Mouse (Mus musculus): ENCODE results near the gene Caskin1. TPM values are rescaled to one million over a fixed set of nuclear protein-coding genes. Genes with fewer than 3 reads are reported as not detected.

Caskin1 gene
- total RNA-seq, 2 experiments from 2014 or later: 0.05 TPM

- DNase-seq: no peak
- intact Hi-C loops (cut with DNase I): no loop called here
Measured at GRCm38 (mm10) chr17:24490399-24490798, 2.0 kb downstream of the Caskin1 start.

- no peak for DNase-seq
- intact Hi-C loops (cut with DNase I): no loop called here
Measured at GRCm38 (mm10) chr17:24494627-24495335, 6.4 kb downstream of the Caskin1 start.

DNA sequence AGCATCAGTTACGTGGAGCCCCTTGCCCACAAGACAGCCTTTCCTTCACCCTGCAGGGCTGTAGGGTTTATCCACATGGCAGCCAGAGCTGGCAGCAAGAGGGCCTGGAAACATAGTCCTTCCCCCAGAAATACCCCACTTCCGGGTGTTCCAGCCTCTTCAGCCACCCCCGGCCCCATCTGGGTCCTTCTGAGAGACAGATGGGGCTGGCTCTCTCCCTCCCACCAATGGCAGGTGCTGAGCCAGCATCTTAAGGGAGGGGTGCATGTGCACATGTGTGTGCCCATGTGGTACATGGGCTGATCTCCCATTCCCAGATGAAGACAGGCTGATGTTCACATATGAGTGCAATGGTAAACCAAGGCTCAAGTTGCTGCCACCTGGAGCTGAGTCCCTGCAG lies 7.0 kb downstream of the Caskin1 start:
- DNase-seq: no peak
- intact Hi-C loops (cut with DNase I): no loop called here

DNA sequence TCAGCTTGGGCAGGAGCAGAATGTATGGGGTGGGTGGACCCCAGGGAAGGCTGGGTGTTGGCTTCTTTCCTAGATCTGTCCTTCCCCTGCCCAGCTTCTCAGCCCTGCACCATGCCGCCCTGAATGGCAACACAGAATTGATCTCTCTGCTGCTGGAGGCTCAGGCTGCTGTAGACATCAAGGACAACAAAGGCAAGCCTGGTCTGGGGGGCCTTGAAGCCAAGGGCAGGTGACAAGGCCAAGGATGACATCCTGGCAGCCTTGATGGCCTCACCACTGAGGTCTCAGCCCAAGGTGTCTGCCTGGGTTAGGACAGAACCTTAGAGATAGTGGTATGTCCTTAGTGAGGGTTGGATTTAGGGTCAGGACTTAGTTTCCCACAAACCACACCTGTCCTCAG lies 7.6 kb downstream of the Caskin1 start:
- DNase-seq: no peak
- intact Hi-C loops (cut with DNase I): loop anchor here (2.0 kb wide), 1 partner anchor 15 kb away; no protein-coding TSS in a partner anchor

DNA sequence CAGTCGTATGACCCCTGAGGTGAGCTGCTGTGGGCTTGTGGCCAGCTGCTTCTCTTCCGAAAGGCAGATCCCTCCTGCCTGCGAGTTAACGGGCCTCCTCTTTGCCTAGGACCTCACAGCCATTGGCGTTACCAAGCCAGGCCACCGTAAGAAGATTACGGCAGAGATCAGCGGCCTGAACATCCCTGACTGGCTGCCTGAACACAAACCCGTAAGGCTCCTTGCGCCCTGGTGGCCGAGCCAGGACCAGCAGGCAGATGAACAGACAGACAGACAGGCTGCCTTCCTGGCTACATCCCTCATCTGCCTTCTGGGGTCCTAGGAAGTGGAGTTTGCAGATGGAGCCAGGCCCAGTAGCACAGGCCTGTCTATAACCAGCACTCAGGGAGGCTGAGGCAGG lies 13.8 kb downstream of the Caskin1 start:
- DNase-seq: no peak
- intact Hi-C loops (cut with DNase I): no loop called here

GRCm38 (mm10) chr17:24504085-24504484 lies 15.7 kb downstream of the Caskin1 start:
- intact Hi-C loops (cut with DNase I): no loop called here
- no peak for DNase-seq

- no peak for DNase-seq
- intact Hi-C loops (cut with DNase I): no loop called here
Measured at GRCm38 (mm10) chr17:24505286-24505955, 17.0 kb downstream of the Caskin1 start.

DNA sequence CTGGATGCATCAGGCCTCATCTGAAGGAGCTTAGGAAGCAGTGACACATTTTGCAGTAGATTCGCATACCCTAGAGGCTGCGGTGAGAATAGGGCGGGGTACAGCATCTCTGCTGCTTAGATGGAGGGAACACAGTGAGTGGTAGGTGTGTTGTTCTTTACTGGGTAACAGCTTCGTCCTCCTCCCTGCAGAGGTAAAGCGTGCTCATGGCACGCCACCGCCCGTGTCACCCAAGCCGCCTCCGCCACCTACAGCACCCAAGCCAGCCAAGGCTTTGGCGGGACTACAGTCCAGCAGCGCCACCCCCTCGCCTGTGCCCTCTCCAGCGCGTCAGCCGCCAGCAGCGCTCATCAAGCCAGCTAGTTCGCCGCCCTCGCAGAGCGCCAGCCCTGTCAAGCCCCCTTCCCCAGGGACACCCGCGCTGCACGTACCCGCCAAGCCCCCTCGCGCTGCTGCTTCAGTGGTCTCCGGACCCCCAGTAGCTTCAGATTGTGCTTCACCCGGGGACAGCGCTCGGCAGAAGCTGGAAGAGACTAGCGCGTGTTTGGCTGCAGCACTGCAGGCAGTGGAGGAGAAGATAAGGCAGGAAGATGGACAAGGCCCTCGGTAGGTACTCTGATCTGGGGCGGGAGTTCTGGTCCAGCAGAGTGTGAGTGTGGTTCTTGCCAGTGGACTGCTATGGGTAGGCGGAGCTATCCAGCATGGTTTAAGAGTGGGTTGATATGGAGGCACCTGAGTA lies 18.1 kb downstream of the Caskin1 start:
- intact Hi-C loops (cut with DNase I): no loop called here

GRCm38 (mm10) chr17:24507129-24507664 lies 18.8 kb downstream of the Caskin1 start:
- no peak for DNase-seq
- intact Hi-C loops (cut with DNase I): no loop called here

More for the DNA sequence above, 18.1 kb downstream of the Caskin1 start:
- peak in 1 of 2 experiments; percentile 43 for DNase-seq

GRCm38 (mm10) chr17:24507806-24508460 lies 19.5 kb downstream of the Caskin1 start:
- no peak for DNase-seq
- intact Hi-C loops (cut with DNase I): no loop called here

- no peak for DNase-seq
Measured at GRCm38 (mm10) chr17:24513609-24514008, 25.2 kb downstream of the Caskin1 start.

GRCm38 (mm10) chr17:24514270-24515257 lies 26.2 kb downstream of the Caskin1 start:
- no peak for DNase-seq

More at GRCm38 (mm10) chr17:24513609-24514008, 25.2 kb downstream of the Caskin1 start:
- intact Hi-C loops (cut with DNase I): no loop called here

DNA sequence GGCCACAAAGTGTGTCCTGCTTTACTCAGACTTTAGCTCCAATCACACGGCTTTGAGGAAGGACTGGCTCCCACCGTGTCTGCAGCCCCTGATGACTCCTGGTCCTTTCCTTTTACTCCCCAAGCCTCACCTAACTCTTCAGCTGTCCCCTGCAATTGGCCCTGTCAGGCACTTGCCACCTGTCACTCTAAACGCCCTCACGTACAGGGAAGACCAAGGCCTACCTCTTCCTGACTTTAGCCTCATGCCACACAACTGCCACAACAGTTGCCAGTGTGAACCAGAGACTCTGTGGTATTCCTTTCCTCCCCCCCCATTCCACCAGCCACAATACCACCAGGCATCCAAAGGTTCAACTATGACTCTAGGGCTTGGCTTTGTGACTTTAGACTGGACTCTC lies 32.0 kb downstream of the Caskin1 start:
- intact Hi-C loops (cut with DNase I): no loop called here
- DNase-seq: no peak

More at GRCm38 (mm10) chr17:24514270-24515257, 26.2 kb downstream of the Caskin1 start:
- intact Hi-C loops (cut with DNase I): no loop called here

DNA sequence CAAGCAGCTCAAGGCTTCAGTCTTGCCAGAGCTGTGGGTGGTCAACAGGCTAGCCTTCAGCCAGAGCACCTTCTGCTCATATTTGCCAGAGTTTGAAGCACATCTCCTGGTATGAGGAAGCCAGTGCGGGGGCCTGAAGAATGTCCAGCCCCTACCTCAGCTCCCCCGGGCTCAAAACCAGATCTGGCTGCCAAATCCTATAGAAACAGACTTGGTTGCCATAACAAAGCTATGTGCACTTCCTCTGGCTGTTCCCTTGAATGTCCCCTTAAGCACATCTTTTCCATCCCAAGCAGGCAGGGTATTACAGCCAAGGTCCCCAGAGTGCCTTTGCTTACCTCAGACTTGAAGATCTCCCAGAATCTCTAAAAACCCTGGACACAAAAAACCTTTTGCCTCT lies 36.3 kb downstream of the Caskin1 start:
- intact Hi-C loops (cut with DNase I): no loop called here
- DNase-seq: no peak

DNA sequence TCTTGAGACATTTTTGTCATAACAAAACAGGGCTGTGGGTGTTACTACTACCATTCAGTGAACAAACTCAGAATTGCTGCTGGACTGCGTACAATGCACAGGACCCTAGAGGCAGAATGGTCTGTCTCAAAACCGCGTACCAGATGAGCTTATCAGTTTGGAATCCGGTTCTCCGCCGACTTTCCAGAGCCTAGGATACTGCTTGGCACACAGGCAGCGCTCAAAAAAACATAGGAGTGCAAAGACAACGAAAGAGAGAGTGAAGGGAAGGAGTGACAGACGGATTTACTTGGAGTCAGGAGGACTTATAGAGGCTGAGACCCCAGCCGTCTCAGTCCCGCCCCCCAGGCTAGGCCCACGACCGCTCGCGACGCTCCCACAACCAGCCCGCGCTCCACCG lies 38.9 kb downstream of the Caskin1 start:
- intact Hi-C loops (cut with DNase I): no loop called here
- no peak for DNase-seq

DNA sequence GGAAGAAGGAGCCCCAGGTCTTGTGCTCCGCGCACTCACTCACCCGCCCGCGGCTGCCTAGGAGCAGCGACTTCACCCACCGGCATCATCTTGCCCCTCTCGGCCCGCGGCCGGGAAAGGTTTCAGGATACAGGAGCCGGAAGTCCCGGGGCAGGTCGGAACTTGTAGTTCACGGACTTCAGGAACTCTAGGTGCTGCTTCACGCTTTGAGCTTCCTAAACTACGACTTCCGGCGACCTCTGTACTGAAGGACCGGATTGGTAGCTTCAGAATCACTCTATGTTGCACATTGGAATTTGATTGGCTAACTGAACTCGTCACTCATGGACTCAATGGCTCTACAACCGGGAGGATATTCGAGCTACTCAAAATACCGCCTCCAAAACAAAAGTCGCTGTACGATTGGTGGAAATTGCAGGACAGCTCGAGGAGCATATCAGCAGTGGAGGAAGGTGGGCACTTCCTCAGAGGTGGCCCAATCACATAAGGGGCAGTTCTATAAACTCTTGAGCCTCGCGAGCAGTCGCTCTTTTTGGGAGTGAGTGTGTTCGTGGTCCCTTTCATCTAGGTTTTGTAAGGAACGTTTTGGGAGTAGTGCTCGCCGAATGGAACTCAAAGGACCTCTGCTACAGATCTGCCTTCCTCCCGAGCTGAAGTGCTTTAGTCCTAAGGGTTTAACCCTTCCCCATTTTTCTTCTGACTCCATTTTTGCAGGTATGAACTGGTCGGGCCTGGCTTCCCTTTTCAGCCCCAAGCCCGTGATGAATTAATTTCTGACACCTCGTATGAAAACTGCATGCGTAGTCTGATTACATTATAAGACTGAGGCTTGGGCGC lies 39.5 kb downstream of the Caskin1 start, which contains the start of gene Traf7:
Gene Traf7 (minus strand): TSS at position 216 of the 837 bp plus-strand sequence.
- intact Hi-C loops (cut with DNase I): no loop called here
- DNase-seq: peak; percentile 84 to 88

DNA sequence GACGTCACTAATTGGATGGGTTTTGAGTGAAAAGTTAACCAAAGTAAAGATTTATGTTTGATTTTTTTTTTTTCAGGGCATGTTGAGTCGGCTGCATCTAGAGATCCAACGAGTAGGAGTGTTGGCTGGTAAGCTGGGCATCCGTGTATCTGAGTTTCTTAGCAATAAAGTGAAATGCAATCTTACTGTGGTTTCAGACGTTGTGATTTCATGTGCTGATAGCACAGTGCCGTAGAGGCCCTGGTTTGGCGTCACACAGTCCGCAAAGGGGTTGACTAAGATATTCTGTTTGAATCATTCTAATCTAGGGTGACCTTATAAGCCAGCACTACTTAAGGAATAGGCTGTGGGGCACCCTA lies 40.1 kb downstream of the Caskin1 start:
- intact Hi-C loops (cut with DNase I): no loop called here
- no peak for DNase-seq

DNA sequence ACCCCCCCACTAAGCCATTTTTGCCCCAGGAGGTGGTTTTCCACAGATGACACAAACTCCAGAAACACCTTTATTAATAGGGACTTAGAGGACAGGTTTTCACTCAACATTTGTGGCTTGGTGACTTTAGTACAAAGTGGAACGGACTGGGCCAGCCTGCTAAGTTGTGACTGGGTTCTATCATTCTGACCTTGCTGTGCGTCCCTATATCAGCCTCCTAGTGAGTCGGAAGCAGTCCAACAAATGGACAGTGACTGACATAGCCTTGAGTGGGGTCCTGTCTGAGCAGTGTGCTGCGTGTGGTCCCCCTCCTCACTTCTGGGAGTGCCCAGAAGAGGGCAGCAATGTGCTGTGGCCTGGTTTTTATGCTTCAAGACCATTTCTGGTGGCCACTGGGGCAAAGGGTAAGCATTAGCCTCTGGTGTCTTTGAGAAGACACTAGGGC lies 40.6 kb downstream of the Caskin1 start:
- intact Hi-C loops (cut with DNase I): no loop called here

More for the DNA sequence above, 40.6 kb downstream of the Caskin1 start:
- DNase-seq: peak in 1 of 2 experiments; percentile 55
